Mouse (Mus musculus) frontal cortex, postnatal 10 days (tissue): ENCODE measurements around the gene Pycr2.
A peak's percentile ranks its signal among the peaks of the same experiment; 100 is the strongest.
"Not testable (repeated sequence)": the region's sequence is repeated elsewhere in the genome, so short reads cannot be mapped to it uniquely, and the experiment has no call there.

Experiments
- DNase-seq, 2 experiments: peaks; one replicate each; pipeline ENCODE4 v3.0.0; 2022; ENCODE audit warnings: low spot score in 2 of 2, mixed read lengths in 1 of 2

The Pycr2 gene

DNA sequence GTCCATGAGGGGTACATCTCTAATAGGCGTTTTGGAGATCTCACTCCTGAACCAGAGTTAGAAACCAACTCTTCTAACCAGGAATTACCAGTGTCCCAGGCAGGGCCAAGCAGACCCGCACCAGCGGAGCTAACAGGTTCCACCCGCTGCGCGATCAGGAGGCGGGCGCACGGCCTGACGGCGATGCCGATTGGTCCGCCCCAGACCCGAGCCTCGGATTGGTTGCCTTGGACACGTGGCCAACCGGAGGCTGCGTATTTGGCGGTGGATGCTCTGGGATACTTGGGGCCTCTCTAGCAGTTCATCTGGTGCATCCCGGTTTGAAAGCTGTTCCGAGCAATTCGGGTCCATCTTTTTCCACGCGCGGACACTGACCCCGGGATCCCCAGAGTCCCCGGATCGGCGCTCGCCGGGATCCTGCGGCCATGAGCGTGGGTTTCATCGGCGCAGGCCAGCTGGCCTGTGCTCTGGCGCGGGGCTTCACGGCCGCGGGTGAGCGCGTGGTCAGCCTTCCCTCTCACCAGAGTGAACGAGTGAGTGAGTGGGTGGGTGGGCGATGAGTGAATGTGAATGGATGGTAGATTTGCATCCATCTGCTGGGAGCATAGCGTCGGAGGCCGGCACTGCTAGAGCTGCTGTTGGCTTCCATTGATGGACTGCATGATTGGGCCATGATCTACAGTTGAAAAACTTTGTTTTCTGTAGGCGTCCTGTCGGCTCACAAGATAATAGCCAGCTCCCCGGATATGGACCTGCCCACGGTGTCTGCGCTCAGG, at the start of gene Pycr2:
TSS of gene Pycr2 (plus strand) at position 255 of the 776 bp plus-strand sequence.
- peak; percentile 90 to 94 for DNase-seq

DNA sequence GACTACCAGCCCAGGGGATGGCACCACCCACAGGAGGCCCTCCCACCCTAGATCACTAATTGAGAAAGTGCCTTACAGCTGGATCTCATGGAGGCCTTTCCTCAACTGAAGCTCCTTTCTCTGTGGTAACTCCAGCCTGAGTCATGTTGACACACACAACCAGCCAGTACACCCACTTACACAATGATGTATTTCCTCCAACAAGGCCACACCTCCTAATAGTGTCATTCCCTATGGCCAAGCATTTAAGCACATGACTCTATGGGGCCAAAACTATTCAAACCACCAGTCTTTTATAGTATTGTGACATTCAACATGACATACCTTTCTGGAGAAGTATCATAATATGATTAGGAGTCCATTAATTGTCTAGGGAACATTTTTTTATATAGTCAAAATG, 45.3 kb upstream of the Pycr2 start:
- DNase-seq: no peak

DNA sequence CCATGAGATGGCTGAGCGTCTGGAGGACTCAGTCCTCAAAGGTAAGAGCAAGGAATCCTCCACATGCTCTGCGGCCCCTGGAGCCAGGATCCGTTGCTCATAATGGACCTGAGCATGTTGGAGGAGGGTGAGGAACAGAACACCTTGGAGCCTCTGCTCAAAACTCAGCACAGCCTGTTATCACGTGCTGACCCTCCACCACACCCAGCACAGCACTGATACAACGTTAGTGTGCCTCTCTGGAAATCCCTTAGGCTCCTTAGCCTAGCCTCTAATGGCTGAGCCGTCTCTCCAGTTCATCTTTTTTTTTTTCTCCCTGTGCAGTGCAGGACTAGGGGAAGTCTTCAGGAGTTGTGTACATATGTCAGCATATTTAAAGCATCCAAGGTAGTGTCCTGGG, 44.1 kb upstream of the Pycr2 start:
- DNase-seq: no peak

DNA sequence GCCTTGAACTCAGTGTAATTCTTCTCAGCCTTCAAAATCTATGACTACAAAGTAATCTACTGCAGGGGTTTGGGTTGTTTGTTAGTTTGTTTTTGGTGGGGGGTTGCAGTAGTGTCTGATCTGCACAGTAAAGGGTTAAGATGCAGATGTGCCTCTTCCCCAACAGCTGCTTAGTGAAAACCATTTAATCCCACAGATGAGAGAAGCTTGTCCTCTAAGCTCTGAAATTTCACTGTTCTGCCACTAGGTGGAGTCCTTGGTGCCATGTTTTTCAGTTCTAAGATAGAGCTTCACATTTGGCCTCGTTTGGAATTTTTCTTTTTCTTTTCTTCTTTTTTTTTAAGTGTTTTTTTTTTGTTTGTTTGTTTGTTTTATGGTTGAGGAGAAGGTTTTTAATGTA, 40.5 kb upstream of the Pycr2 start:
- DNase-seq: no peak

DNA sequence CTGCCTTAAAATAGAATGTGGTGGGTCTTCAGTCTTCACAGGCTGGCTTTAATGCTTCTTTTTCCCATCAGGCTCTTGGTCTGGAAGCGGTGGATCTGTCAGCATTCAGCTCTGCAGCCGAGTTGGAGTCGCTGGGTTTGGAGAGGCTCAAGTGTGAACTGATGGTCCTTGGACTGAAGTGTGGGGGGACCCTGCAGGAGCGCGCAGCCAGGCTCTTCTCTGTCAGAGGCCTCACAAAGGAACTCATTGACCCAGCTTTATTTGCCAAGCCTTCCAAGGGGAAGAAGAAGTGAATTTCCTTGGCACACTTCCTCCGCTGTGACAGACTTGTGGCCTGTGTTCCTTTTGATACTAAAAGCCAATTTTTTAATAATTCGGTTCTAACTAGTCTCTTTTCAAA, 38.1 kb upstream of the Pycr2 start:
- no peak for DNase-seq

DNA sequence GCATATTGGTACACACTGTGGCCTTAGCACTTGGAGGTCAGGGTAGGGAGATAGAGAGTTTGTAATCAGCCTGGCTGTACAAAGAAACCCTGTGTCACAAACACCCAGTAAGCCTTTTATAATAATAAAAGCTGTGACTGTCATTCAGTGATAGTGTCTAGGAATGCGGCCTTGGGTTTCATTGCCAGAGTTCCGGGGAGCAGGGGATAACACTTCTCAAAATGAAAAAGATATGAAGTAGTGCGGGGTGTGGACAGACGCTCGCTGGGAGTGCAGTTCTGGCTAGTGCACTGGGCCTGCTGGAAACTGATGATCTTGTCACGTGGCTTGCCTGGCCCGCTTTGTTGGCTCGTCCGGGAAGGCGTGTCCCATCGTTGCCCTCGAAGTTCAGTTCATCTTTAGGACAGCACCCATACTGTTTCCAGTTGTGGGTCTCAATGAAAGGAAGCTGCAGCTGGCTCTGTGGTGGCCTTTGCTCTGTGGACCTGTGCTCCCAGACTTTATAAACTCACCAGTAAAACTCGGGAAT, 33.9 kb upstream of the Pycr2 start:
- DNase-seq: no peak

DNA sequence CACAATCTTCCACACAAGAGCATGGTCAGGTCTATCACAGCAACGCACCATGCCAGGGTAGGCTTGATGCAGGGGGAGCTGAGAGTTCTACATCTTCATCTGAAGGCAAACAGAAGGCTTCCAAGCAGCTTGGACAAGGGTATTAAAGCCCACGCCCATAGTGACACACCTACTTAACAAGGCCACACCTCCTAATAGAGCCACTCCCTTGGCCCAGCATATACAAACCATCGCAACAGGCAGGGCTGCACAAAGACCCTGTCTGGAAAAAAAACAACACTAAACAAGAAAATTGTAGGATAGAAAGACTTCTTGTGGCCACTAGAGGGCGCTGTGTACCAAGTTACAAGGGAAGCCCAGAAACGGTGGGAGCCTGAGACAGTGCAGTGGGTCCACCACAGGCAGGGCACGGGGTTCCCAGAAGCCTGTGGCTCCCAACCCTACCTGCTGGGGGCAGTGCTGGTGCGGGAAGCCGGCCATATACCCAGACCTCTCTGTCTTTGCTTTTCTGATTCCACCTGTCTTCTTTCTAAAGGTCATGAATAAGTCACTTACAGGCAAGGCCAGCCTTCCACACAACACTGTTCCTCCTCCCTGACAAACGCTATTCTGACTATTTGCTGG, 30.1 kb upstream of the Pycr2 start:
- no peak for DNase-seq

DNA sequence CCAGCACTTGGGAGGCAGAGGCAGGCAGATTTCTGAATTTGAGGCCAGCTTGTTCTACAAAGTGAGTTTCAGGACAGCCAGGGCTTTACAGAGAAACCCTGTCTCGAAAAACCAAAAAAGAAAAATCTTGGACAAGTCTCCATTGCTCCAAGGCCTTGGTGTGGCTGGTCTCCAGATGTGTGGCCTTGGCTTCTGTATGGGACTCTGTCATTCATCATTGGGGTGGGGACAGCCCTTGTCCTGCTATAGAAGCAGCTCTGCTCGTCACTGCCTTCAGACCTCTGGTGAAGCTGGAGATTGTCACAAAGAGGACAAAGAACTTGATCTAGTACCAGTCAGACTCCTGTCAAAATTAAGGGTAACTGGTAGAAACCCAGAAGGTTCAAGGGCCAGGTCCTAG, 29.5 kb upstream of the Pycr2 start:
- no peak for DNase-seq

DNA sequence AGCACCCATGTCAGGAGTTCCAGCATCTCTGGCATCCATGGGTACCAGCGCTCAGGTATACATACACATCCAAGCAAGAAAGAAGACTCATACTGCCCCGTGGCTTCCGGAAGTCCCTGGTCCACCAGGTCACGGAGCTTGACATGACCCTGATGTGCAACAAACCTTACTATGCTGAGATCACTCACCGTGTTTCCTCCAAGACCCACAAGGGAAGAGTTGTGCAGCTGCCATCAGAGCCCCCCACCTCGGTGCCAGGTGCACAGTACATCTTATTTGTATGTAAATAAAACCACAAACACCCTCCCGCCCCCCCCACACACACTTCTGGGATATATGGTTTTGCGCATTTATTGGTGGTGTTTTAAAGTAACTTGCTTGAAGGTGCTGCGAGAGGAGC, 29.0 kb upstream of the Pycr2 start:
- no peak for DNase-seq

DNA sequence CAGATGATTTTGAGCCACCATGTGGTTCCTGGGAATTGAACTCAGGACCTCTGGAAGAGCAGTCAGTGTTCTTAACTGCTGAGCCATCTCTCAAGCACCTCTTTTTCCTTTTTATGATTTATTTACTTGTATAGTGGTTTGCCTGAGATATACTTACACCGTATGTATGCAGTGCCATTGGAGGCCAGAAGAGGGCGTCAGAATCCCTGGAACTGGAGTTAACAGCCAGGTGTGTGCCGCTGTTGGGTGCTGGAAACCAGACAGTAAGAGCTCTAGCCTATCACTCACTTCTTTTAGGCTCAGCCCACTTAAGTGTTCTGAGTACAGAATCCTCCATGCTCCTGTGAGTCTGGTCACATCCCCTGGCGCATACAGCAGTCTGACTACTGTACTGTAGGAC, 26.6 kb upstream of the Pycr2 start:
- no peak for DNase-seq

DNA sequence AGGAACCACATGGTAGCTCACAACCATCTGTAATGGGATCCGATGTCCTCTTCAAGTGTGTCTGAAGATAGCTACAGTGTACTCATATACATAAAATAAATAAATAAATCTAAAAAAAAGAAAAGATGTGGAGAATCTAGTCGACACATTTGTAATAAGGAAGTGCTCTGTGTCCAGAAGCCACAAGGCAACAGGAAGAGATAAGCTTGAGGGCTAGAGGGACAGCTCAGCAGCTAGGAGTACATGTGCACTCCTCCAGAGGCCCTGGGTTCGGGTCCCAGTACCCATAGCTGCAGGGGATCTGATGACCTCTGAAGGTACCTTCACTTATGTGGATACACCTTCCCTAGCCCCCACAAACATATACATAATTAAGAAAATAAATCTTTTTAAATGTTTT, 22.3 kb upstream of the Pycr2 start:
- no peak for DNase-seq

DNA sequence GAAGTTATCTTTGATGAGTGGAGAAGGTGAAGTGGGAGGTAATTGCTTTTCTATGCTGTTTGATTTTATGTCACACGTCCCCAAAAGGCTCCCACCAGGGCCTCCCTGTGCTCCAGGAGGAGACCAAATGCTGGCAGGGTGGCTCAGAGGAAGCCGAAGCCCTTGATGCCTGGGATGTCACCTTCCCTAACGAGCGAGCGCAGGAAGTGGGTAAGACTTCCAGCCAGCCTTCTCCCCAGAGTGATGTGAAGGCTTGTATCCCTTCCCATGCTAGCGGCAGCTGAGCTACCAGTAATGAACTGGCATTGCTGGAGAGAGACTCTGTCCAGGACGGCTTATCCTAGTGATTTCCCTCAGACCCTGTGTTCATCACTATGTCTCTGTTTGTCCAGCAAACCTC, 20.4 kb upstream of the Pycr2 start:
- DNase-seq: no peak

DNA sequence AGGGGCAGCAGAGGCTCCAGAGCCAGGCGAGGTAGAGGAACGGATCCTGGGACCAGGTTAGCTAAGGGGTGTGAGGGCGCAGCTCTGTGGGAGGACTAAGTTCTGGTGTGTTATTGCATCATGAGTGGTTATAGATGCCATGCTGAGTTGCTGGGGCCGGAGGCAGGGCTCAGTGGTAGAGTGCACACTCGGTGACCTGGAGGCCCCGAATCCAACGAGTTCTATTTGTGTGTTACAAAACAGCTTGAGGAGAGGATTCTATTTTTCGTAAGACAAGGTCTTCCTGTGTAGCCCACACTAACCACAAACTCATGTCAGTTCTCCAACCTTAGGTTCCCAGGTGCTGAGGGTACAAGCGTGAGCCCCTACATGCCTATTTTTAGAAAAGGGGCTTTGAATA, 19.6 kb upstream of the Pycr2 start:
- no peak for DNase-seq

DNA sequence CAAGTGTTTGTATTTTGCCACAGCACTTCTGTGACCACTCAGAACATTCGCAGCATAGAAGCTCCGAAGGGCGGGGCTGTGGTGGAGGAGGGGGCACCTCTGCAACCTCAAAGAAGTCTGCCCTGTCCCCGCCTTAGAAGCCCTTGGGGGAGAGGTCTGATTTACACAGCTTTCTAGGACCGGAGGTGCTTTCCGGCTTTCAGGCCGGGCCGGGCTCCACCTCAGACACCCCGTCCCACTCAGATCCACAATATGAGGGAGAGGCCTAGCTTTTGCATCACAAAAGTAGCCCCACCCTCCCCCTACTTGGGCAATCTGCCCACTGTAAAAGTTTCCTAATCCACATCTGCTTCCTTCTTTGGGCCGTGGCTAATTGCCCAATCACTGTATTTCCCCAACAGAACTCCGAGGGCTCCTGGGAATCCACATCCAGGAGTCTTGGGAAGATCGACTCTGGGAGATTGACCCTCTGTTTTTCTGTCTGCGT, 15.5 kb upstream of the Pycr2 start:
- no peak for DNase-seq

DNA sequence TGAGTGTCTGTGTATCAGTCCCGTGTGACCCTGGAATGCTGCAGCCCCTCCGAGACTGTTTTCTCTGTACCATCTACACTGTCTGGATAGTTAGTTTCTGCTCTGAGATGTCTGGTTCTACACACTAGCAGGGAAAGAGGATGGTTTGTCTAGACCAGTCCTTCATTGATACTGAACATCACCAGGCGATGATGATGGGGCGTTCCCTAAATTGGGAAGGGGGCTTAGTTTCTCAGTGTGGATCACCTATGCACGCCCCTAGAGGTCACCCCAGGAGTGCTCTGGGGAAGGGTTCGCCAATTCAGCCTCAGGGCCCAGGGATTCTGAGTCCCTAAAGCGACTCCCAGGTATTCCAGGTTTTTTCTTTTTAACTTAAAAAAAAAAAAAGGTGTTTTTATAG, 14.9 kb upstream of the Pycr2 start:
- DNase-seq: no peak

DNA sequence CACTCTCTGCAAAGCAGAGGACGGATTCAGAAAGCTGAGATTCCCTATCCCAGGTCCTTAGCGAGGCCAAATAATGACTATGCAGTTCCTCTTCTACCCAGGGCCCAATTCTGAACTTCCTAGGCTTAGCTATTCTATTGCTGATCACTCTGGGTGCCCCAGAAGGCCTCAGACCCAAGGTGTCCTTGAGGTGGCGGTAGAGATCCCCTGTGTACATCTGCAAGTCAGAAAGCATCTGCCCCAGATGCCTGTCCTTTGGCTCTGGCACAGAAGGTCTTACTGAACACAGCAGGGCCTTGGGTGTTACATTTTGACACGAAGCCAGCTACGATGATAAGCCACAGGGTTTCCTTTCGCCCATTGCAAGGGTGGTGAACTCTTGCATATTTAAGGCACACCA, 14.3 kb upstream of the Pycr2 start:
- no peak for DNase-seq

DNA sequence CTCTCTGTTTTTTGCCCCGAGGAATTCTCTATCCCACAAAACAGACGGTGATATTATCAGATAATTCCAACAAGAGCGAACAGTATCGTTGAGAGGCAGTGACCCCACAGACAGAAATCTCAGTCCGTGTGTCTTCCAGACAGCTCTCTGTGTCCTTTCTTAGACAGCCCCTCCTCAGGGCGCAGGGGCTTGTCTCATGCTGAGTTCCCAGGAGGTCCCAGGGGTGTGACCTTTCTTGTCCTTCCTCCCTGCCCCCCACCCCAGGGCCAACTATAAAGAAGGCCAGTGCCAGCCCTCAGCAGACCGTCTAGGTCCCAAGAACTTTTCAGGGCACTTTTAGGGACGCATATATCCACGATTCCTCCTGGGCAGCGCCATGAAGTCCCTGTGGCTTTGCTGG, 11.3 kb upstream of the Pycr2 start, which contains the start of gene Lefty2:
TSS of gene Lefty2 (plus strand) at position 301 of the 400 bp plus-strand sequence.
- no peak for DNase-seq

DNA sequence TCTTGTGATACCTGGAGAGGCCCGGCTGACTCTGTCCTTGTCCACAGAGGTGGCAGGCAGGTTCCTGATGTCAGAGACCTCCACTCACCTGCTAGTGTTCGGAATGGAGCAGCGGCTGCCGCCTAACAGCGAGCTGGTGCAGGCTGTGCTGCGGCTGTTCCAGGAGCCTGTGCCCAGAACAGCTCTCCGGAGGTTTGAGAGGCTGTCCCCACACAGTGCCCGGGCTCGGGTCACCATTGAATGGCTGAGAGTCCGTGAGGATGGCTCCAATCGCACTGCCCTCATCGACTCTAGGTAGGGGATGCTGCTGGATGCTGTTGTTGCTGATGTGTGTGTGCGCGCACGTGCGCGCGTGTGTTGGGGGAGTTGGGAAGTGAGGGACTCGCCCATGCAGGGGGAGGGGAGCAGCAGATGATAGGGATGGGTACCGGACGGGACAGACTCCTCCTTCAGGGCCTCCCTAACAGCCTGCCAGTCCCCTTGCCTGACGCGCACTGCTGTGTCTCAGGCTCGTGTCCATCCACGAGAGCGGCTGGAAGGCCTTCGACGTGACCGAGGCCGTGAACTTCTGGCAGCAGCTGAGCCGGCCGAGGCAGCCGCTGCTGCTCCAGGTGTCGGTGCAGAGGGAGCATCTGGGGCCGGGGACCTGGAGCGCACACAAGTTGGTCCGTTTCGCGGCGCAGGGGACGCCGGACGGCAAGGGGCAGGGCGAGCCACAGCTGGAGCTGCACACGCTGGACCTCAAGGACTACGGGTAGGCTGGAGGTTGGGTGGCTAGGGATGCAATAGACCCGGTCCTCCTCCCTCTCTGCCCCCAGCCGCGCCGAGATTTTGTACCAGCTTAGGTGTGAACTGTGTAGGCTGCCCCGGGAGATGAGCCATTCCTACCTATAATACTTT, 9.8 kb upstream of the Pycr2 start:
- not testable (repeated sequence) for DNase-seq

DNA sequence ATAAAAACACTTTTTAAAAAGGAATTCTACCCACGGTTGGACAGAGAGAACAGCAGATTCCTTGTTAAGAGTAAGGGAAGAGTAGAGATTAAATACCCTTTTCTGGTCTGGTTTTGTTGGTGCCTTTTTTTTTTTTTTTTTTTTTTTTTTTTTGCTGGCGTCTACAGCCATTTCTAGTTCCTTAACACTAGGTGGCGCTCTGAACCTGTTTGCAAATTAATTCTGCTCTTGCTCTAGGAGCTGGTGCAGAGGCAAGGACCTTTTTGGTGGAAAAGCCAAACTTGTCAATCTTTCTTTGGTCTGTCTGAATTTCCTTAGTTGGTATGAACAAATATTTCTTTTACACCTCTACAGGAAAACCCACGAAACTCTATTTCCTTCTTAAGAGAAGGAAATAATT, 3.0 kb upstream of the Pycr2 start:
- DNase-seq: no peak

DNA sequence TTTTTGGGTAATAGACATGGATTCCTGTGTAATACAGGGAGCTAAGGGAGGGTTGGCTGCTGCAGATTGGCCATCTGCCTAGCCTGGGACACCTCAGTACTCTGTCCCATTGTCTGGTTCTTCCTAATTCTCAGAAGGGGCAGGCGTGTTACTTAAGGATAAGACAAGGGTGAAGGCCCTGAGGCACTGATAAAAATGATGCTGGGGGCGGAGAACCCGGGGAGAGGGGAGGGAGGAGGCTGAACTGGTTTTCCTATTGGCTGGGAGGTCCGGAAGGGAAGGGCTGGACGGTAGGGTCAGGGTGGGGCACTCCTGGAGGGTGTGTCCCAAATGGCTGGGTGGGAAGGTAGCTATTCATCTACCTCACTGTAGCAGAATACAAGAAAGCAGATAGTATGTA, 1.2 kb upstream of the Pycr2 start:
- no peak for DNase-seq

DNA sequence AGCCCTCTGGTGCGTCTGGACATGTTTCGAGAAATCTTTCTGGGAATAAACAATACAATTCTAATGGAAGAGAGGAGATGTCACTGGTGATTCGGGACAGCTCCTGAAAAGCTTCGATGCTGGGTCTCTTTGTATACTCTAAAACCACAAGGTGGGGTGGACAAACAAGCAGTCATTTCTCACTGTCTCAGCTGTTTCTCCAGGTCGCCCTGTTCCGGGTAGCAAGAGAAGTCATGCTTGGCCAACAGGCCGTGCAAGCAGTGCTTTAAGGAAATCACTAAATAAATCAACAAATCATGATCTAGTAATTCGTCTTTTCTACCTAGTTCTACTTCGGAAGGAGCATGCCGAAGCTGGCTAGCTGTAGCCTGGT, 441 bp upstream of the Pycr2 start:
- no peak for DNase-seq

DNA sequence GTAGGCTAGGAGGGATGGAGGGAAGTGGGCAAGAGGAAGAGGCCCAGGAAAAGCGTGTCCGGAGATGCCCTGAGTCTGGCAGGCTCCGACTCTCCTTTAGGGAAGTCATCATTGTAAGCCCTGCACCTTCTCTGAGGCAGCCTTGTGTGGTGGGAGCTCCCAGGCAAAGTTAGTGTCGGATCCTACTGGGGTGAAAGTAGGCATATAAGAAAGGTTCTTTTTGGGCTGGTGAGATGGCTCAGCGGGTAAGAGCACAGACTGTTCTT, 655 bp downstream of the Pycr2 start:
- DNase-seq: no peak

DNA sequence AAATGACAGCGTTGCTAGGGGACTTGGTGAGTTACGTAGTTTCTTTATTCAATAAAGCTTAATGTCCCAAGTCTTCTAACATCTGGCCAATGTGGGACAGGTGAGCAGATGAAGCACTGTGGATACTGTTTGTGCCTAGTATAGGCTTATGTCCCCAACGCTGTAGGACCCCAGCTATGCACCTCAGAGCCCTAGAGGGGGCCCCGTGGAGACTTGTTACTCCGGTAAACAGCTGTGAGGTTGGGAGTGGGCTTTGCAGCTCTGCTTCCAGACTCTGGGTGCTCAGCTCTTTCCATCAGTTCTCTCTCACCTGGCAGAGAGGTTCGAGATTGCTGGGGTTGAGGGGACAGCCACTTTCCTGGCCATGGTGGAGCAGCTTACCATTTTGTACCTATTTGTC, 1.2 kb downstream of the Pycr2 start:
- DNase-seq: no peak
